Mouse (Mus musculus) forebrain, embryonic 16.5 days (tissue): ENCODE measurements at regions not wholly inside any gene's neighbourhood (a gene's known extent, or its start where the extent isn't known, plus 50 kb on each side); places are given as distances from the start of the nearest gene placed in this dataset.
A peak's percentile ranks its signal among the peaks of the same experiment; 100 is the strongest.

Source experiments
- ATAC-seq: fragments of 200-750 bp; cut with Nextera tagmentation; 2 replicates; pipeline ENCODE4 v1.8.0; 2017; ENCODE audit warnings: mild to moderate bottlenecking, moderate library complexity
- H3K27ac ChIP-seq: fragments of 300-500 bp; sonication (generic); 2 replicates; pipeline ENCODE4 v1.5.1; 2014; ENCODE audit warnings: low read length, control low read depth
- H3K27me3 ChIP-seq: fragments of 300-500 bp; sonication (generic); replicated peaks from 2 replicates; pipeline ENCODE4 v1.6.1; 2014; ENCODE audit warnings: low read length; ENCODE audit not compliant: control insufficient read depth, insufficient read depth
- H3K36me3 ChIP-seq: fragments of 300-500 bp; sonication (generic); 2 replicates; pipeline ENCODE4 v1.6.1; 2014; ENCODE audit not compliant: control insufficient read depth, insufficient read depth
- H3K4me1 ChIP-seq: fragments of 300-500 bp; sonication (generic); replicated peaks from 2 replicates; pipeline ENCODE4 v1.6.1; 2014; ENCODE audit warnings: low read length; ENCODE audit not compliant: control insufficient read depth, insufficient read depth
- H3K4me2 ChIP-seq: fragments of 300-500 bp; sonication (generic); 2 replicates; pipeline ENCODE4 v1.6.1; 2014; ENCODE audit warnings: mild to moderate bottlenecking, low read length, control low read depth
- H3K4me3 ChIP-seq: fragments of 300-500 bp; sonication (generic); replicated peaks from 2 replicates; pipeline ENCODE4 v1.5.1; 2014; ENCODE audit warnings: mild to moderate bottlenecking, low read length, control low read depth
- H3K9ac ChIP-seq: fragments of 300-500 bp; sonication (generic); replicated peaks from 2 replicates; pipeline ENCODE4 v1.6.1; 2014; ENCODE audit warnings: low read depth, low read length, control low read depth
- H3K9me3 ChIP-seq: fragments of 300-500 bp; sonication (generic); 2 replicates; pipeline ENCODE4 v1.6.1; 2016; ENCODE audit warnings: low read length; ENCODE audit not compliant: control insufficient read depth
- WGBS: fragments of 180-500 bp; shearing (Covaris S2); extraction: QIAGEN DNeasy Blood & Tissue Kit; methylation state at CpG from one replicate; pipeline ENCODE4 v1.1.7; 2014; 5-methylcytosine and 5-hydroxymethylcytosine counted together

DNA sequence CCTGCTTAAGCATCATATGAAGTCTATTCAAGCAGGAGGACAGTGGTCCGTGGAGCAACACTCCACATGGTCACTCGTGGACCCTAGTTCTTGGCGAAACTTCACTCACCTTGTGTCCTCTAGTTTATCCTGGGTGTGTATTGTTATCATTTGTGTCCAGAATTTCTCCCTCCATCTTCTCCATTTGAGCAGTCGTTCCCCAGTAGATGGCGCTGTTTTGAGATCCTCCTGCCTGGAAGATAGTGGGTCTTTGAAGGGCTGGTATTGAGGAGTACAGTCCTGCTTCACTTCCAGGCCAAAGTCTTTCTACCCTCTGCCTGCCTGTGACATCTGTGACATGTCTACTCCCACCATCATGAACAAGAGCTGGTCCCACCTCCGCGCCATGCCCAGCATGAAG is 188.4 kb upstream of the Usp24 start:
- Histone ChIP-seq H3K27me3 (no peaks in the 10 kb centered on the region), H3K9me3 (no peaks in the 10 kb centered on the region), H3K36me3 (no peaks in the 10 kb centered on the region), H3K4me2 (no peak overlapping the region), H3K4me1 (0 out of 2 replicates have a peak, but pooled peaks cover 3% of the 10 kb centered on the region), H3K27ac (no peak overlapping the region), H3K4me3 (no peak overlapping the region), H3K9ac (no peak overlapping the region)
- ATAC-seq: no peak
- WGBS: 62% methylated on average over 7 of the region's 7 CpGs

DNA sequence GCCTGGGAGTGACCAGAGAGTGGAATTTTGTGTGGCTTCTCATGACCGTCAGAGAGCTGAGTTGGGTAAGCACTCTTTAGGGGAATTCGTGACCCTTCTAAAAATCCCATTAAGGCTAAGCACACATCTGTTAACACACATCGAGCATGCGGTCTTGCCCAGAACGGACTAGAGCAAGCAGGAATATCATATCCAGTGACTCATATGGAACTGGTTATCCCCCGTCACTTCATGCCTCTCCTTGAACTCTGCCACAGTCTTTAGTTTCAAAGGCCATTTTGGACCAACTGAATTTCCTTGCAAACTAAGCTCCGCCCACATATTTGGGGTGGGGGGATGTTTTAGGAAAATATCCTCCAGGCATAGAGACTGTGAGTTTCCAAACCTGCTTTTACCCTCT is 186.7 kb upstream of the Usp24 start:
- no peaks in the 10 kb centered on the region for H3K27me3 ChIP-seq
- H3K36me3 ChIP-seq: no peaks in the 10 kb centered on the region
- 87% methylated on average over 7 of the region's 7 CpGs for WGBS
- no peaks in the 10 kb centered on the region for H3K9me3 ChIP-seq
- ATAC-seq: no peak
- no peak overlapping the region for H3K27ac ChIP-seq
- H3K4me1 ChIP-seq: 0 out of 2 replicates have a peak, but pooled peaks cover 3% of the 10 kb centered on the region
- no peak overlapping the region for H3K4me2 ChIP-seq
- no peak overlapping the region for H3K4me3 ChIP-seq
- no peak overlapping the region for H3K9ac ChIP-seq

DNA sequence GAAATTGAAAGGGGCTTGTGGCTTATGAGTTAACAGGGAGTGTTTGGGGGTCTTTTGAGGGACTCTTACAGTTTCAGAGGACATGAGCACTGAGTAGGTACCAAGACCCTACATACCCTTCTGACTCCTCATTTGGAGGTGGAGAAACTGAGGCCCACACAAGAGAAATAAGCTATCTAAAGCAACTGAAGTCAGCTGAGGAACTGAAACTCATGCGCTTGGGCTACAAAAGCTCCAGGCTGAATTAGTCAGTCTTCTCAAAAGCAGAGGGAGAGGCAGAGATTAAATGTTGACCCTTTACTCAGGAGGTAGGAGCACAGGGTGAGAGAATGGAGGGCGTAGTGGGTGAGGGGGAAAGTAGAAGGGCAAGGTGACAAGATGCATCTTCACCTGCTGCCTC is 186.2 kb upstream of the Usp24 start:
- Histone ChIP-seq H3K4me2 (no peak overlapping the region), H3K4me3 (no peak overlapping the region), H3K27me3 (no peaks in the 10 kb centered on the region), H3K9ac (no peak overlapping the region), H3K36me3 (no peaks in the 10 kb centered on the region), H3K4me1 (0 out of 2 replicates have a peak, but pooled peaks cover 3% of the 10 kb centered on the region), H3K9me3 (no peaks in the 10 kb centered on the region), H3K27ac (no peak overlapping the region)
- 92% methylated on average over 2 of the region's 2 CpGs for WGBS
- no peak for ATAC-seq

DNA sequence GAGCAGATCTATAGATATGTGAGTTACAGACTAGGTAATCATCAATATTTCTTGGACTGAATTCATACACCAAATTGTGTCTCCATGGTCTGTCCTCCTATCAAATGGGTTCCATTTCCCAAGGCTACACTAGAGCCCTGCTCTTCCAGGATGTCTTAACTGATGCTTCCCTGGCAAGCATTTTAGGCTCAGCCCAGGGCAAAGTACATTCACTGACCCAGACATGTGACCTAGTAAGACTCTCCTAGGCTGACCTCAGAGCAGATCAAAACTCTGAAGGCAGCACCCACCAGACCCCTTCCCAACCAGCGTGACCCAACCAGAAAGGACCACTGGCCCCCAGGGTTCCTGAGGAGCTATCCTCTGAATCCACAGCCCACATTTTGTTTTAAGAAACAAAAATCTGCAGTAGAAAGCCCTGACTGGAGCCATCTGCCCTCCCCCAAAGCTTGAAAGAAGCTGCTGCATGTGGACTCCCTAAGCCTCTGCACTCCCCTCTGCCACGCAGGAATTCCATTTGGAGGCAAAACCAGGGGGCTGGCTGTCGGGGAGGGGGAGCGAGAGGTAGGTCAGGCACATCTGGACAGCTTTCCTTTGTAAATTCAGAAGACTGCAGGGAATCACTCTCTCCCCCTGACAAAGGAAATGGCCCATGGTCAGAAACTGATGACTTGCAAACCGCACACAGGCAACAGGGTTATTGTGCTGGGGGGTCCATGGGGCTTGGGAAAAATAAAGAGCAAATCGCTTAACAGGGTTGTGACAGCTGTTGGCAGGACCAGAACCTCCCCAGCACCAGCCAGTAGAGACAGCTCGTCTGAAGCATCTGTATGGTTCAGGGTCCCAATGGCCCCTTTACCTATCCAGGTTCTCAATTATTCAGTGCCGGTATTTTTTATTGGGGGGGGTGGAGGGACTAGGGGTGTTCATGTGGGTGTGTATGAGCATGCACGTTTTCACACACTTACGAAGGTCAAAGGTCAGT is 182.0 kb upstream of the Usp24 start:
- H3K4me2 ChIP-seq: no peak overlapping the region
- no peaks in the 10 kb centered on the region for H3K36me3 ChIP-seq
- H3K9me3 ChIP-seq: no peaks in the 10 kb centered on the region
- no peak overlapping the region for H3K27ac ChIP-seq
- no peak overlapping the region for H3K9ac ChIP-seq
- no peak overlapping the region for H3K4me3 ChIP-seq
- WGBS: 68% methylated on average over 10 of the region's 10 CpGs
- ATAC-seq: no peak
- H3K4me1 ChIP-seq: no peaks in the 10 kb centered on the region
- no peaks in the 10 kb centered on the region for H3K27me3 ChIP-seq

DNA sequence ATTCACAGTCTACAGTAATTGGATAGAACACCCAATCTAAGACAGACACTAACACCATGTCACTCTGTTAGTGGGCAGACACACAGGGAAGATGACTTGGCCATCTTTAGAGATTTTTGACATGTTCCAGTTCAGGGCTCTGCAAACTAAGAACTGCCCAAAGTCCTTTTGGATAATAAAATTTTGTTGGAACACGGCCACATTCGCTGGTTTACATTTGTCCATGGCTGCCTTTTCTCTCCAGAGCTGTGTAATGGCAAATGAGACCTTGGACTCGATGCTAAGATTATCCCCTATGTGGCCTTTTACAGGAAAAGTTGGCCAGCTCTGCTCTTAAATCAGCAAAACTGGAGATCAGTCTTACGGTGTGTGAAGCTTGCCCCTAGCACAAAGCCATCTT is 173.3 kb upstream of the Usp24 start:
- Histone ChIP-seq H3K27ac (no peak overlapping the region), H3K4me2 (no peak overlapping the region), H3K9me3 (no peaks in the 10 kb centered on the region), H3K27me3 (no peaks in the 10 kb centered on the region), H3K36me3 (no peaks in the 10 kb centered on the region), H3K4me3 (no peak overlapping the region), H3K4me1 (0 out of 2 replicates have a peak, but pooled peaks cover 4% of the 10 kb centered on the region), H3K9ac (no peak overlapping the region)
- 95% methylated on average over 4 of the region's 4 CpGs for WGBS
- ATAC-seq: no peak

- Histone ChIP-seq H3K27ac (no peak overlapping the region), H3K4me2 (no peak overlapping the region), H3K9ac (no peak overlapping the region), H3K4me3 (no peak overlapping the region), H3K36me3 (no peaks in the 10 kb centered on the region), H3K9me3 (no peaks in the 10 kb centered on the region), H3K4me1 (0 out of 2 replicates have a peak, but pooled peaks cover 4% of the 10 kb centered on the region), H3K27me3 (no peaks in the 10 kb centered on the region)
- 72% methylated on average over 7 of the region's 7 CpGs for WGBS
- ATAC-seq: 0 out of 2 replicates have a peak, but pooled peaks have one; percentile 31
Measured at GRCm38 (mm10) chr4:106144351-106145116, 171.5 kb upstream of the Usp24 start.

DNA sequence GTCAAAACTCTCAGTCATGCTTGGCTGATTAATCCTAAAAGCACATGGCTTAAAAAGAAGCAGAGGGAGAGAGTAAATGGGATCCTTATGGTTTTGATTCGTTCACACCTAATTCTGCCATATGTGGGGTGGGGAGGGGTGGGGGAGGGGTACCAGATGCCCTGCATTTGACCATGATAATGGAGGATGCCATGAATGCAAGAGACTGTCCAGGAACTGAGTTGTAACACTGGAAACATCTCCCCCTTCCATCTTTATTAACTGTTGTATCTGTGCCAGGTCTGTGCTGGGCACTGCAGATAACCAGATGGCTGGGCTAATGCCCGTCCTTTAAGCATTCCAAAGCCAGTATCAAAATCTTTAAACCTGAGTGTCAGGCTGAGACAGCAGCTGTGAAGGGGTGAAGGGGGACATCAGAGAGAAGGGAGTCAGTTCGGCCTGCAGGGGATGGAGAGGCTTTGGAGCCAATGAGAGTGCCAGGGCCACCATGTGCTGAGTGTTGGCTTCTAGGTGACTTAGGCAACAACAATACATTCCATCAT is 169.0 kb upstream of the Usp24 start:
- H3K4me3 ChIP-seq: no peak overlapping the region
- H3K27me3 ChIP-seq: no peaks in the 10 kb centered on the region
- H3K27ac ChIP-seq: no peak overlapping the region
- H3K9me3 ChIP-seq: no peaks in the 10 kb centered on the region
- 38% methylated on average over 3 of the region's 3 CpGs for WGBS
- no peaks in the 10 kb centered on the region for H3K36me3 ChIP-seq
- H3K4me1 ChIP-seq: peaks cover 10% of the 10 kb centered on the region
- ATAC-seq: no peak; the same call in 1 of the 2 replicates
- no peak overlapping the region for H3K4me2 ChIP-seq
- H3K9ac ChIP-seq: no peak overlapping the region

- H3K4me2 ChIP-seq: no peak overlapping the region
- WGBS: 95% methylated on average over 3 of the region's 3 CpGs
- no peak overlapping the region for H3K27ac ChIP-seq
- no peaks in the 10 kb centered on the region for H3K27me3 ChIP-seq
- H3K4me1 ChIP-seq: peaks cover 10% of the 10 kb centered on the region
- H3K4me3 ChIP-seq: no peak overlapping the region
- no peak overlapping the region for H3K9ac ChIP-seq
- no peaks in the 10 kb centered on the region for H3K36me3 ChIP-seq
- no peaks in the 10 kb centered on the region for H3K9me3 ChIP-seq
- no peak for ATAC-seq
Measured at GRCm38 (mm10) chr4:106148866-106149265, 167.1 kb upstream of the Usp24 start.

GRCm38 (mm10) chr4:106149471-106150048 is 166.5 kb upstream of the Usp24 start:
- H3K27me3 ChIP-seq: no peaks in the 10 kb centered on the region
- H3K4me1 ChIP-seq: peaks cover 10% of the 10 kb centered on the region
- ATAC-seq: no peak
- no peak overlapping the region for H3K9ac ChIP-seq
- WGBS: 91% methylated on average over 7 of the region's 7 CpGs
- H3K9me3 ChIP-seq: no peaks in the 10 kb centered on the region
- H3K36me3 ChIP-seq: no peaks in the 10 kb centered on the region
- H3K4me2 ChIP-seq: no peak overlapping the region
- no peak overlapping the region for H3K4me3 ChIP-seq
- no peak overlapping the region for H3K27ac ChIP-seq
